Mouse (Mus musculus) liver, embryonic 14.5 days (tissue): ENCODE measurements around the gene Epha4.

Source experiments
- CTCF ChIP-seq: IDR thresholded peaks from 2 replicates; pipeline ENCODE4 v1.5.1; 2016; ENCODE audit warnings: antibody characterized with exemption, low read depth, control low read depth
- EP300 ChIP-seq: IDR thresholded peaks from 2 replicates; pipeline ENCODE4 v1.6.1; 2016; ENCODE audit warnings: antibody characterized with exemption, low read depth

DNA sequence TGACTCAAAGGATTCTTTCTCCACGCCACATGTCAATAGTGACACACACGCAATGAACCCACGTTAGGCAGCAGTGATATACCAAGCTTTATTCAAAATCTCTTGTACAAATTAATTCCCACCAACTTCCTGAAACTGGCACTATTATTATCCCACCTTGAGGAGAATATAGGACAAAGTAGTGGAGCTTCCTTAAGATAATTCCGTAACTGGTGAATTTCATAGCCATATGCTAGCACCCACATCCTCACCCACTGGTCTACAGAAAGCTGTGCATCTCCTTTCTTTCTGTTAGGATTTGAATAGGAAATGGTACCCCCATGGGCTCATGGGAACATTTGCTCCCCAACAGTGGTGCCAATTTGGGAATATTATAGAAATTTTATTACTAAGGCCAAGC is 103.7 kb downstream of the Epha4 start:
- no peak for TF ChIP-seq CTCF
- TF ChIP-seq EP300 = no peak
